Mouse (Mus musculus) splenic B cell, adult 2 months (primary cell): ENCODE measurements around the gene Opn1sw.

ENCODE experiments used
- DNase-seq: peaks from one replicate; pipeline ENCODE4 v3.0.0-alpha.2; 2011; ENCODE audit warnings: low read depth, low spot score
- H3K27me3 ChIP-seq: 2 replicates; pipeline ENCODE4 v1.6.1; 2012; ENCODE audit warnings: mild to moderate bottlenecking, low read length, moderate library complexity, mixed read lengths; ENCODE audit not compliant: control insufficient read depth, poor library complexity, insufficient read depth, severe bottlenecking
- H3K36me3 ChIP-seq: 2 replicates; pipeline ENCODE4 v1.6.1; 2012; ENCODE audit warnings: mild to moderate bottlenecking, low read length, moderate library complexity, mixed read lengths; ENCODE audit not compliant: control insufficient read depth, poor library complexity, insufficient read depth, severe bottlenecking

The Opn1sw gene

GRCm38 (mm10) chr6:29388052-29388518, at the start of gene Opn1sw:
Opn1sw (minus strand) TSS chr6:29388468.
- Histone ChIP-seq H3K27me3 (no peaks in the 10 kb centered on the region), H3K36me3 (no peaks in the 10 kb centered on the region)
- DNase-seq: peak; percentile 6

DNA sequence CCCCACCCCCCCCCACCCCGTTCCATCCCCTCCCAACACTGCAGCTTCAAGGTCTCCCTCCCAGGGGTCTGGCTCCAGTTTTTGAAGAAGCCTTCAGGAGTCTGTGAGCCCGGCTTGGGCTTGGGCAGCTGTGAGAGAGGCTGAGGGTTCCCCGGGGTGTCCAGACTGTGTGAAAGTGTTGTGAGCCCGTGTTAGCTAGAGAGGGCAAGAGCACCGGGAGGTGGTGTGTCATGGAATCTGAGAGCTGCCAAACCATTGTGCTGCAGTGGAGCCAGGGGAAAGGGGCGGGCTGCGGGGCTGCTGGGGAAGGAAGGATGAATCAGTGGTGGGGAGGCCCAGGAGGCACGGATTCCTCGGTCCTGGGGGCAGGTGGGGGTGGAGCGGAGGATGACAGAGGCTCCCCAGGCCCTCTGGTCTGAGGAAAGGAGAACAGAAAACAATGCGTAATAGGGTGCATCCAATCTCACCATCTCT, 48.2 kb upstream of the Opn1sw start:
- DNase-seq: no peak
- Histone ChIP-seq H3K27me3 (no peaks in the 10 kb centered on the region; the same call in 1 of the 2 replicates), H3K36me3 (no peaks in the 10 kb centered on the region)

DNA sequence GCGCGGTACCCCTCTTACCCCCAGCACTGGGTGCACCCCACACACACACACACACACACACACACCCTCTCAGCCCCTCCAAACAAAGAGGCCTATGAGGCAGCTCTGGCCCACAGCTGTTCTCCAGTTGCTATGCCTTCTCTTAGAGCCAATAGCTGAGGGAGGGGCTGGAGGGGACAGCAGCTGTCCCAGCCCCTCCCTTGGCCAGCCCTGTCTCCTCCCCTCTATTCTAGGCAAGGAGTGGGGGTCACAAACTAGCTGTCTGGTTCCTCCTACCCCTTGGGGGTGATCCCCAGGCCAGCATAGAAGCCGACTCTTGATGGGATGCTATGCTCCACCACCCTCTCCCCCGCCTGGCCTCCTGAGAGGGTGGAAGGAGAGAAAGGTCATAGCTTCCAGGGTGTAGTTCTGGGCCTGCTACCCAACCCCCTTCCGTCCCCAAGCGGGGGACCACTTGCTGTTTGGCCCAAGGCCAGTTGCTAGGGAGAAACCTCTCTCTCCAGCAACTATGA, 47.7 kb upstream of the Opn1sw start:
- no peaks in the 10 kb centered on the region; the same call in 1 of the 2 replicates for H3K27me3 ChIP-seq
- no peak for DNase-seq

GRCm38 (mm10) chr6:29434911-29435691, 46.8 kb upstream of the Opn1sw start:
- H3K36me3 ChIP-seq: no peaks in the 10 kb centered on the region
- H3K27me3 ChIP-seq: no peaks in the 10 kb centered on the region
- no peak for DNase-seq

More for the DNA sequence above, 47.7 kb upstream of the Opn1sw start:
- no peaks in the 10 kb centered on the region for H3K36me3 ChIP-seq

- DNase-seq: no peak
- H3K27me3 ChIP-seq: no peaks in the 10 kb centered on the region
- no peaks in the 10 kb centered on the region for H3K36me3 ChIP-seq
Measured at GRCm38 (mm10) chr6:29433804-29434795, 45.8 kb upstream of the Opn1sw start.

DNA sequence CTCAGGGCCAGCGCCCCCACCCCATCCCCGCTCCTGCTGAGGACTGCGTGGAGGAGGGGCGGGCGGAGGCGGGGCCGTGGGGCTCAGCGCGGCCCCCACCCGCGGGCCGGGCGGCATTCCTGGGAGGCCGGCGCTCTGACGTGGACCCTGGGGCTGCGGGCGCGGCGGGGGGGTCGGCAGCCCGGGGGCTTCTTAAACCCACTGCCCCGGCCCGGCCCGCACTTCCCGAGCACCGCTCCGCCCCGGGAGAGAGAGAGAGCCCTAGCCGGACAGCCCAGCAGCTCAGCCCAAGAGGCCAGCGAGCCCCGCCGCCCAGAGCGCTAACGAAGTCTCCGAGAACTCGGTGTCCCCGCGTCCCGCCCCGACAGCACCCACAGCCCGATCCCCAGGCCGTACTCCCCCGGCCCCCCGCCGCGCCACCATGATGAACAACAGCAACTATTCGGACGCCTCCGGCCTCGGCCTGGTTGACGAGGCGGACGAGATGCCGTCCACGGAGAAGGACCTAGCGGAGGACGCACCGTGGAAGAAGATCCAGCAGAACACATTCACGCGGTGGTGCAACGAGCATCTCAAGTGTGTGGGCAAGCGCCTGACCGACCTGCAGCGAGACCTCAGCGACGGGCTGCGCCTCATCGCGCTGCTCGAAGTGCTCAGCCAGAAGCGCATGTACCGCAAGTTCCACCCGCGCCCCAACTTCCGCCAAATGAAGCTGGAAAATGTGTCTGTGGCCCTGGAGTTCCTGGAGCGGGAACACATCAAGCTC, 45.0 kb upstream of the Opn1sw start, which contains the start of gene Flnc:
TSS of gene Flnc (plus strand) at position 219 of the 766 bp plus-strand sequence.
- DNase-seq: peak; percentile 12
- Histone ChIP-seq H3K27me3 (no peaks in the 10 kb centered on the region), H3K36me3 (no peaks in the 10 kb centered on the region)

DNA sequence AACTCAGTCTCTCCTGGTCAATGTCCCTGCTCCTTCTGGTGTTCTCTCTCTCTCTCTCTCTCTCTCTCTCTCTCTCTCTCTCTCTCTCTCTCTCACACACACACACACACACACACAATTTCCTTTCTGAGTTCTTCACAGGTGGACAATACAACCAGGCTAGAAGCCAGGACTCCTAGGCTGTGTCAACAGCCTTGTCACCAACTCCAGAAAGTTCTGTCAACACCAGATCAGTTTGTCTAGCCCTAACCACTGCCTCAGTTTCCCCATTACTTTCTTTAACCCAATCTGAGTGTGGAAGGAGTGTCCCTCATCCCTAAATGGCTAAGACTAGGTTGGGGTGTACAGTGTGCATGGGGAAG, 44.4 kb upstream of the Opn1sw start:
- Histone ChIP-seq H3K27me3 (no peaks in the 10 kb centered on the region), H3K36me3 (no peaks in the 10 kb centered on the region)
- no peak for DNase-seq

GRCm38 (mm10) chr6:29432156-29432555, 43.9 kb upstream of the Opn1sw start:
- DNase-seq: no peak
- no peaks in the 10 kb centered on the region for H3K36me3 ChIP-seq
- H3K27me3 ChIP-seq: no peaks in the 10 kb centered on the region

- Histone ChIP-seq H3K36me3 (no peaks in the 10 kb centered on the region), H3K27me3 (no peaks in the 10 kb centered on the region)
- no peak for DNase-seq
Measured at GRCm38 (mm10) chr6:29431473-29431872, 43.2 kb upstream of the Opn1sw start.

DNA sequence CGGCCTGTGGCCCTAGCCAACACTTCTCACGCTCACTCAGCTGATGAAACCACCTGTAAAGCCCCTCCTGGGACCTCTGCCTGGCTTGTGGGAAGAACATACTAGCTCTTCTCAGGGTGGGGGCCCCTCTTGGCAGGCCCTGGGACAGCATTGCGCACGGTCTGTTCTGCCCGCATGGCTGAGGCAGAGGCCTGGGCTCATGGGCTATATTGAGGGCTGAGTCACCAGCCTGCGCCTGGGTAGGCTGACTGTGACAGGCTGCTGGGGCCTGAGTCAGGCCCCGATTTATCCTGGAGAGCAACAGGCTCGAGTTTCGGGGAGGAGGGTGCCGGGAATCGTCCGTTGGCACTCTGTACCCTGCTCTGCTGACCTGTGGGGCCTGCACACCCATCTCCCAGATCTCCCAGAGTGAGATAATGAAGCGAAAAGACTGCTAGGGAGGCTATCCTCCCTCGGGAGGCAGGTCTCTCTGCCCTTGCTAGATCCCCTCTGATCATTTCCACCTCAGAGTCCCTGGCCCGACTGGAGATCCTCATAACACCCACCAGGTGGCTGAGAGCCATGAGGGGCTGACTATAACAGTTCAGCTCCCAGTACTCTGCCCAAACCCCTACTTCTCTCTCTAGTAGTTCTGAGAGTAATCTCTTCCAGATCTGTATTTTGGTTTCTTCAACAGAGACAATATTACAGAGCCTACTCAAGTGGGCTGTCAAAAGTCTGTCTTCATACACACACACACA, 42.6 kb upstream of the Opn1sw start:
- Histone ChIP-seq H3K36me3 (no peaks in the 10 kb centered on the region), H3K27me3 (no peaks in the 10 kb centered on the region)
- DNase-seq: no peak

GRCm38 (mm10) chr6:29428171-29428570, 39.9 kb upstream of the Opn1sw start:
- H3K27me3 ChIP-seq: no peaks in the 10 kb centered on the region
- H3K36me3 ChIP-seq: no peaks in the 10 kb centered on the region
- DNase-seq: no peak

- DNase-seq: no peak
- Histone ChIP-seq H3K36me3 (no peaks in the 10 kb centered on the region), H3K27me3 (no peaks in the 10 kb centered on the region)
Measured at GRCm38 (mm10) chr6:29426331-29426730, 38.1 kb upstream of the Opn1sw start.

- no peaks in the 10 kb centered on the region for H3K36me3 ChIP-seq
- H3K27me3 ChIP-seq: no peaks in the 10 kb centered on the region
- no peak for DNase-seq
Measured at GRCm38 (mm10) chr6:29425118-29425517, 36.9 kb upstream of the Opn1sw start.
